Mouse (Mus musculus) intestine, embryonic 15.5 days (tissue): ENCODE data around the gene Npcd. TPM values are rescaled to one million over a fixed set of nuclear protein-coding genes. Genes with fewer than 3 reads are reported as not detected.

Experiments
- ATAC-seq: fragments of 200-750 bp; cut with Nextera tagmentation; 2 replicates; pipeline ENCODE4 v1.8.0; 2017; ENCODE audit warnings: moderate TSS enrichment, moderate library complexity
- H3K27ac ChIP-seq: fragments of 300-500 bp; sonication (generic); 2 replicates; pipeline ENCODE4 v1.5.1; 2015; ENCODE audit warnings: mild to moderate bottlenecking, inconsistent platforms
- H3K27me3 ChIP-seq: fragments of 300-500 bp; sonication (generic); replicated peaks from 2 replicates; pipeline ENCODE4 v1.6.1; 2015; ENCODE audit warnings: inconsistent platforms
- H3K36me3 ChIP-seq: fragments of 300-500 bp; sonication (generic); 2 replicates; pipeline ENCODE4 v1.6.1; 2015; ENCODE audit warnings: inconsistent platforms
- H3K4me1 ChIP-seq: fragments of 300-500 bp; sonication (generic); replicated peaks from 2 replicates; pipeline ENCODE4 v1.6.1; 2015; ENCODE audit warnings: inconsistent platforms
- H3K4me2 ChIP-seq: fragments of 300-500 bp; sonication (generic); replicated peaks from 2 replicates; pipeline ENCODE4 v1.6.1; 2015; ENCODE audit warnings: mild to moderate bottlenecking, inconsistent platforms
- H3K4me3 ChIP-seq: fragments of 300-500 bp; sonication (generic); replicated peaks from 2 replicates; pipeline ENCODE4 v1.5.1; 2015; ENCODE audit warnings: inconsistent platforms
- H3K9ac ChIP-seq: fragments of 300-500 bp; sonication (generic); 2 replicates; pipeline ENCODE4 v1.6.1; 2015; ENCODE audit warnings: inconsistent platforms
- H3K9me3 ChIP-seq: fragments of 300-500 bp; sonication (generic); 2 replicates; pipeline ENCODE4 v1.6.1; 2016; ENCODE audit warnings: inconsistent platforms
- WGBS: fragments of 180-500 bp; shearing (Covaris S2); methylation state at CpG from one replicate; pipeline ENCODE4 v1.1.7; 2015; 5-methylcytosine and 5-hydroxymethylcytosine counted together
- polyA plus RNA-seq: library from polyadenylated mRNA; unstranded; fragments of >200 nt; fragmentation: Nextera tagmentation; extraction: Ambion mirVana; gene quantifications from 2 replicates; pipeline ENCODE4 v1.2.1, GENCODE M21; 2015

Npcd gene
- polyA plus RNA-seq, 1 experiment from 2014 or later, result 0.23 TPM

- H3K36me3 ChIP-seq, result no peaks in the 10 kb centered on the region
- WGBS, result 93% methylated on average over 11 of the region's 11 CpGs
- peaks cover 19% of the 10 kb centered on the region for H3K4me1 ChIP-seq
- H3K27me3 ChIP-seq, result no peaks in the 10 kb centered on the region
- ATAC-seq, result no peak
- H3K9ac ChIP-seq, result no peak overlapping the region
- no peaks in the 10 kb centered on the region for H3K9me3 ChIP-seq
- H3K4me3 ChIP-seq, result no peak overlapping the region
- no peak overlapping the region for H3K4me2 ChIP-seq
- H3K27ac ChIP-seq, result no peak overlapping the region
Observed at GRCm38 (mm10) chr15:79744001-79744400, 90.0 kb downstream of the Npcd start.

GRCm38 (mm10) chr15:79742706-79743023, 91.4 kb downstream of the Npcd start:
- no peaks in the 10 kb centered on the region for H3K27me3 ChIP-seq
- peak overlapping the region; percentile 92 for H3K9ac ChIP-seq
- H3K9me3 ChIP-seq, result no peaks in the 10 kb centered on the region
- peak overlapping the region; percentile 97 for H3K4me3 ChIP-seq
- H3K27ac ChIP-seq, result no peak overlapping the region
- ATAC-seq, result no peak; the same call in 1 of the 2 replicates
- H3K4me1 ChIP-seq, result peaks cover 19% of the 10 kb centered on the region
- peak overlapping the region; percentile 90 for H3K4me2 ChIP-seq
- H3K36me3 ChIP-seq, result peaks cover 10% of the 10 kb centered on the region
- under 1% methylated on average over 23 of the region's 23 CpGs for WGBS

- no peaks in the 10 kb centered on the region for H3K9me3 ChIP-seq
- peak within 1 kb of the TSS; percentile 97 for H3K4me3 ChIP-seq
- H3K27me3 ChIP-seq, result no peaks in the 10 kb centered on the region
- H3K9ac ChIP-seq, result peak within 1 kb of the TSS; percentile 92
- H3K4me2 ChIP-seq, result peak within 1 kb of the TSS; percentile 90
- peaks cover 21% of the 10 kb centered on the region for H3K4me1 ChIP-seq
- under 1% methylated on average over 89 of the region's 93 CpGs for WGBS
- H3K27ac ChIP-seq, result peak within 1 kb of the TSS; percentile 54
- peaks cover 16% of the 10 kb centered on the region for H3K36me3 ChIP-seq
- peak; percentile 93 for ATAC-seq
Observed at GRCm38 (mm10) chr15:79741921-79742705, 91.9 kb downstream of the Npcd start, which contains the start of gene Sun2. Sun2 (minus strand) TSS chr15:79742536.

GRCm38 (mm10) chr15:79741173-79741858, 92.7 kb downstream of the Npcd start:
- ATAC-seq, result no peak
- H3K27me3 ChIP-seq, result no peaks in the 10 kb centered on the region
- H3K4me2 ChIP-seq, result peak overlapping the region; percentile 90
- peak overlapping the region; percentile 54 for H3K27ac ChIP-seq
- H3K36me3 ChIP-seq, result peaks cover 22% of the 10 kb centered on the region
- peak overlapping the region; percentile 92 for H3K9ac ChIP-seq
- peaks cover 21% of the 10 kb centered on the region for H3K4me1 ChIP-seq
- WGBS, result 14% methylated on average over 14 of the region's 14 CpGs
- H3K4me3 ChIP-seq, result peak overlapping the region; percentile 97
- no peaks in the 10 kb centered on the region for H3K9me3 ChIP-seq

- Histone ChIP-seq H3K36me3 (peaks cover 22% of the 10 kb centered on the region), H3K9ac (0 out of 2 replicates have a peak overlapping the region, but pooled peaks have one; percentile 92), H3K4me2 (peak overlapping the region; percentile 90), H3K4me1 (peaks cover 21% of the 10 kb centered on the region), H3K4me3 (peak overlapping the region; percentile 97), H3K9me3 (no peaks in the 10 kb centered on the region), H3K27me3 (no peaks in the 10 kb centered on the region), H3K27ac (no peak overlapping the region)
- ATAC-seq, result no peak
- 61% methylated on average over 3 of the region's 3 CpGs for WGBS
Observed at GRCm38 (mm10) chr15:79740739-79741138, 93.3 kb downstream of the Npcd start.

Other genes starting within 250 kb of the Npcd start
- 1.3 and 1.8 TPM in 2 replicates for gene Dmc1, start 229.1 kb downstream of the Npcd start, polyA plus RNA-seq
- 0.74 and 0.90 TPM in 2 replicates for gene Fam227a, start 175.3 kb downstream of the Npcd start, polyA plus RNA-seq
- gene Cby1, start 175.0 kb downstream of the Npcd start, polyA plus RNA-seq, result 37.6 and 39.0 TPM in 2 replicates
- gene Tomm22, start 163.4 kb downstream of the Npcd start, polyA plus RNA-seq, result 261 and 272 TPM in 2 replicates
- gene Josd1, start 146.3 kb downstream of the Npcd start, polyA plus RNA-seq, result 18.7 and 19.4 TPM in 2 replicates
- gene Gtpbp1, start 143.4 kb downstream of the Npcd start, polyA plus RNA-seq, result 27.4 and 29.9 TPM in 2 replicates
- 3.4 and 4.5 TPM in 2 replicates for gene Sun2, start 91.7 kb downstream of the Npcd start, polyA plus RNA-seq
- 42.6 and 44.5 TPM in 2 replicates for gene Dnal4, start 56.4 kb downstream of the Npcd start, polyA plus RNA-seq
- gene Nptxr, start 29.5 kb downstream of the Npcd start, polyA plus RNA-seq, result 2.8 and 3.3 TPM in 2 replicates
- 39.1 and 39.7 TPM in 2 replicates for gene Cbx6, start 451 bp upstream of the Npcd start, polyA plus RNA-seq
- 13.1 and 15.4 TPM in 2 replicates for gene Apobec3, start 57.4 kb upstream of the Npcd start, polyA plus RNA-seq
- gene Cbx7, start 136.9 kb upstream of the Npcd start, polyA plus RNA-seq, result 3.9 and 4.6 TPM in 2 replicates
- gene Pdgfb, start 180.7 kb upstream of the Npcd start, polyA plus RNA-seq, result 7.2 and 8.3 TPM in 2 replicates